Mouse (Mus musculus) hindbrain, embryonic 16.5 days (tissue): Measurements from ENCODE around the gene Alyref. TPM values are rescaled to one million over a fixed set of nuclear protein-coding genes. Genes with fewer than 3 reads are reported as not detected.

Experiments used
- ATAC-seq: fragments of 200-750 bp; cut with Nextera tagmentation; 2 replicates; pipeline ENCODE4 v1.8.0; 2017; ENCODE audit warnings: moderate TSS enrichment, moderate library complexity
- H3K27ac ChIP-seq: fragments of 300-500 bp; sonication (generic); 2 replicates; pipeline ENCODE4 v1.5.1; 2014; ENCODE audit warnings: low read depth, mild to moderate bottlenecking, control low read depth, low read length, moderate library complexity
- H3K27me3 ChIP-seq: fragments of 300-500 bp; sonication (generic); replicated peaks from 2 replicates; pipeline ENCODE4 v1.6.1; 2014; ENCODE audit warnings: low read length; ENCODE audit not compliant: control insufficient read depth, insufficient read depth
- H3K36me3 ChIP-seq: fragments of 300-500 bp; sonication (generic); 2 replicates; pipeline ENCODE4 v1.6.1; 2014; ENCODE audit warnings: mild to moderate bottlenecking, low read length, moderate library complexity, mixed read lengths; ENCODE audit not compliant: control insufficient read depth, insufficient read depth
- H3K4me1 ChIP-seq: fragments of 300-500 bp; sonication (generic); 2 replicates; pipeline ENCODE4 v1.6.1; 2014; ENCODE audit warnings: low read depth, low read length; ENCODE audit not compliant: control insufficient read depth, insufficient read depth
- H3K4me2 ChIP-seq: fragments of 300-500 bp; sonication (generic); 2 replicates; pipeline ENCODE4 v1.6.1; 2014; ENCODE audit warnings: mild to moderate bottlenecking, low read length, control low read depth, moderate library complexity
- H3K4me3 ChIP-seq: fragments of 300-500 bp; sonication (generic); 2 replicates; pipeline ENCODE4 v1.5.1; 2014; ENCODE audit warnings: mild to moderate bottlenecking, low read length, control low read depth, moderate library complexity
- H3K9ac ChIP-seq: fragments of 300-500 bp; sonication (generic); 2 replicates; pipeline ENCODE4 v1.6.1; 2014; ENCODE audit warnings: low read depth, mild to moderate bottlenecking, control low read depth, low read length, moderate library complexity
- H3K9me3 ChIP-seq: fragments of 300-500 bp; sonication (generic); 2 replicates; pipeline ENCODE4 v1.6.1; 2014; ENCODE audit warnings: mild to moderate bottlenecking, low read length, moderate library complexity; ENCODE audit not compliant: control insufficient read depth
- WGBS: fragments of 180-500 bp; shearing (Covaris S2); extraction: QIAGEN DNeasy Blood & Tissue Kit; methylation state at CpG from one replicate; pipeline ENCODE4 v1.1.7; 2014; 5-methylcytosine and 5-hydroxymethylcytosine counted together
- polyA plus RNA-seq: library from polyadenylated mRNA; unstranded; fragments of >200 nt; fragmentation: Nextera tagmentation; extraction: Ambion mirVana; gene quantifications from 2 replicates; pipeline ENCODE4 v1.2.1, GENCODE M21; 2015

Alyref gene
- polyA plus RNA-seq, 1 experiment from 2014 or later: 55.8 TPM

- ATAC-seq: peak; percentile 82
- Histone ChIP-seq H3K4me2 (peak overlapping the region; percentile 96), H3K9me3 (no peaks in the 10 kb centered on the region), H3K4me1 (peaks cover 31% of the 10 kb centered on the region), H3K36me3 (peaks cover 8% of the 10 kb centered on the region), H3K9ac (peak overlapping the region; percentile 94), H3K27me3 (no peaks in the 10 kb centered on the region), H3K27ac (peak overlapping the region; percentile 88), H3K4me3 (peak overlapping the region; percentile 90)
- WGBS: under 1% methylated on average over 60 of the region's 116 CpGs
These were observed 34.7 kb upstream of the Alyref start for GRCm38 (mm10) chr11:120632559-120633519.

- no peak for ATAC-seq
- H3K27ac ChIP-seq: peak overlapping the region; percentile 88
- H3K36me3 ChIP-seq: peaks cover 12% of the 10 kb centered on the region
- no peaks in the 10 kb centered on the region for H3K9me3 ChIP-seq
- peaks cover 31% of the 10 kb centered on the region for H3K4me1 ChIP-seq
- peak overlapping the region; percentile 96 for H3K4me2 ChIP-seq
- H3K4me3 ChIP-seq: peak overlapping the region; percentile 90
- H3K9ac ChIP-seq: peak overlapping the region; percentile 94
- WGBS: 65% methylated on average over 4 of the region's 4 CpGs
- no peaks in the 10 kb centered on the region for H3K27me3 ChIP-seq
These were observed 33.7 kb upstream of the Alyref start for GRCm38 (mm10) chr11:120631726-120632448.

GRCm38 (mm10) chr11:120630881-120631725, 32.9 kb upstream of the Alyref start:
- no peaks in the 10 kb centered on the region for H3K9me3 ChIP-seq
- no peak overlapping the region for H3K4me3 ChIP-seq
- H3K27ac ChIP-seq: peak overlapping the region; percentile 41; the same call in 1 of the 2 replicates
- no peak overlapping the region for H3K9ac ChIP-seq
- WGBS: 36% methylated on average over 7 of the region's 7 CpGs
- ATAC-seq: no peak
- no peaks in the 10 kb centered on the region for H3K27me3 ChIP-seq
- peaks cover 12% of the 10 kb centered on the region for H3K36me3 ChIP-seq
- peak overlapping the region; percentile 96; the same call in 1 of the 2 replicates for H3K4me2 ChIP-seq
- peaks cover 31% of the 10 kb centered on the region for H3K4me1 ChIP-seq

- H3K9ac ChIP-seq: peak overlapping the region; percentile 52
- H3K9me3 ChIP-seq: no peaks in the 10 kb centered on the region
- no peak overlapping the region; the same call in 1 of the 2 replicates for H3K4me2 ChIP-seq
- peaks cover 32% of the 10 kb centered on the region for H3K4me1 ChIP-seq
- peak overlapping the region; percentile 48 for H3K27ac ChIP-seq
- H3K4me3 ChIP-seq: peak overlapping the region; percentile 11; the same call in 1 of the 2 replicates
- no peak for ATAC-seq
- 38% methylated on average over 5 of the region's 5 CpGs for whole genome bisulfite sequencing
- no peaks in the 10 kb centered on the region for H3K27me3 ChIP-seq
- peaks cover 12% of the 10 kb centered on the region for H3K36me3 ChIP-seq
These were observed 32.3 kb upstream of the Alyref start for GRCm38 (mm10) chr11:120630401-120630871.

GRCm38 (mm10) chr11:120629911-120630310, 31.7 kb upstream of the Alyref start:
- Histone ChIP-seq H3K27me3 (no peaks in the 10 kb centered on the region), H3K4me1 (peaks cover 36% of the 10 kb centered on the region), H3K36me3 (peaks cover 12% of the 10 kb centered on the region), H3K4me3 (peak overlapping the region; percentile 11; the same call in 1 of the 2 replicates), H3K9ac (peak overlapping the region; percentile 52), H3K9me3 (no peaks in the 10 kb centered on the region), H3K4me2 (peak overlapping the region; percentile 27), H3K27ac (peak overlapping the region; percentile 48; the same call in 1 of the 2 replicates)
- ATAC-seq: no peak
- 40% methylated on average over 3 of the region's 7 CpGs for WGBS

GRCm38 (mm10) chr11:120629341-120629730, 31.2 kb upstream of the Alyref start:
- Histone ChIP-seq H3K9me3 (no peaks in the 10 kb centered on the region), H3K36me3 (peaks cover 12% of the 10 kb centered on the region), H3K4me1 (peaks cover 36% of the 10 kb centered on the region), H3K9ac (no peak overlapping the region), H3K27ac (peak overlapping the region; percentile 48; the same call in 1 of the 2 replicates), H3K4me3 (no peak overlapping the region), H3K27me3 (no peaks in the 10 kb centered on the region), H3K4me2 (no peak overlapping the region; the same call in 1 of the 2 replicates)
- no peak for ATAC-seq
- 78% methylated on average over 23 of the region's 23 CpGs for whole genome bisulfite sequencing

- Histone ChIP-seq H3K27me3 (no peaks in the 10 kb centered on the region), H3K27ac (no peak overlapping the region), H3K9me3 (no peaks in the 10 kb centered on the region), H3K9ac (no peak overlapping the region), H3K36me3 (peaks cover 12% of the 10 kb centered on the region), H3K4me2 (no peak overlapping the region), H3K4me1 (peaks cover 41% of the 10 kb centered on the region), H3K4me3 (no peak overlapping the region)
- no peak for ATAC-seq
- WGBS: 95% methylated on average over 23 of the region's 23 CpGs
These were observed 30.6 kb upstream of the Alyref start for GRCm38 (mm10) chr11:120628601-120629340.
